Mouse (Mus musculus) small intestine, adult 2 months (tissue): ENCODE results near the gene Insrr.

Experiments
- CTCF ChIP-seq: fragments of 200-500 bp; IDR thresholded peaks from 2 replicates; pipeline ENCODE4 v1.5.1; 2012; ENCODE audit warnings: low read depth, mild to moderate bottlenecking, control low read depth, inconsistent platforms, low read length, moderate library complexity, mixed read lengths; ENCODE audit not compliant: insufficient replicate concordance, insufficient read length; ENCODE audit errors: extremely low read depth
- POLR2A ChIP-seq: fragments of 200-500 bp; IDR thresholded peaks from 2 replicates; pipeline ENCODE4 v1.6.1; 2012; ENCODE audit warnings: low read depth, mild to moderate bottlenecking, control low read depth, inconsistent platforms, low read length, moderate library complexity

GRCm38 (mm10) chr3:87753829-87754228 lies 42.9 kb upstream of the Insrr start:
- TF ChIP-seq CTCF (no peak), POLR2A (no peak)
